Mouse (Mus musculus): ENCODE measurements around the gene Lhpp. TPM values are rescaled to one million over a fixed set of nuclear protein-coding genes. Genes with fewer than 3 reads are reported as not detected.

Gene Lhpp
- polyA plus RNA-seq, 1 experiment from 2014 or later, result 20.4 TPM

DNA sequence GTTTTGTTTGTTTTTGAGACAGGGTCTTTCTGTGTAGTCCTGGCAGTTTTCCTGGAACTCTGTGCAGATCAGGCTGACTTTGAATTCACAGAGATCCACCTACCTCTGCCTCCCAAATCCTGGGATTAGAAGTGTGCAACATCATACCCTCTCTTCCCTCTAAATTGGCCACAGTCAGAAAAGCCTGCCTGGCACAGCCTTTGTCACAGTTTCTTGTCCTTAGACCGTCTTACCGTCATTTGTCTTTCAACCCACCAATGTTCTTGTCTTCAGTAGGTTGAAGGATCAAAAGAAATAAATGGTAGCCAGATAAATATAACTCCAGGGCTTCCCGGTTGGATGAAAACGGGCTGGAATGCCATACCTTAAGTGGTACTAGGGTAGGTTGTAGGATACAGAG is 5.7 kb upstream of the Lhpp start:
- no peaks in the 10 kb centered on the region for H3K9me3 ChIP-seq (ENCODE audit: control insufficient read depth, low read length)
- ATAC-seq (ENCODE audit: low FRiP score) (no peak), DNase-seq (ENCODE audit: low spot score) (no peak)
- peaks cover 3% of the 10 kb centered on the region; the same call in 1 of the 2 replicates for H3K4me1 ChIP-seq (replicated peaks; ENCODE audit: control insufficient read depth, insufficient read depth, low read length)
- no peaks in the 10 kb centered on the region for H3K36me3 ChIP-seq (ENCODE audit: control insufficient read depth, insufficient read depth, low read length)
- H3K9ac ChIP-seq (ENCODE audit: low read depth, low read length), result no peak overlapping the region
- no peak overlapping the region for H3K27ac ChIP-seq (ENCODE audit: low read depth, low read length)
- no peak overlapping the region for H3K4me2 ChIP-seq (replicated peaks; ENCODE audit: low read depth, low read length)
- peaks cover 23% of the 10 kb centered on the region for H3K27me3 ChIP-seq (ENCODE audit: control insufficient read depth, insufficient read depth, low read length)
- H3K4me3 ChIP-seq (ENCODE audit: low read depth, low read length), result no peak overlapping the region
- WGBS, result 86% methylated on average over 4 of the region's 4 CpGs

DNA sequence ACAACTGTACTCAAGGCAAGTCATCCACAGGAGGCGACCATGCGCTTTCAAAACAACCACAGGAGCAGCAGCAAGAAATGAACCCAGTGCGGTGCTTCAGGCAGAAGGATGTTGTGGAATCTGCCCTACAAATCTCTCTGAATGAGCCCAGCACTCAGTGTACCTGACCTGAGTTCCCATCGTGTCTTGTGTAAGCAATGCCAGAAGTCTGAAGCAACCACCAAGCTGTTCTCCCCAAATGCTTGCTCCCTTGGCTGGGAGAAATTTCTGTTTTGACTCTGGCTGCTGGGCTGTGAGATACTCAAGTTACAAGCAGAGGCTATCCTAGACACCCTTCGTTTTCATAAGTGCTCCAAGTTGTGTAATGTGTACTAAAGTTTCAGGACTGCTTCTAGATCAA is 4.7 kb upstream of the Lhpp start:
- Histone ChIP-seq H3K27ac (ENCODE audit: low read depth, low read length) (no peak overlapping the region), H3K4me2 (replicated peaks; ENCODE audit: low read depth, low read length) (no peak overlapping the region), H3K4me3 (ENCODE audit: low read depth, low read length) (no peak overlapping the region), H3K4me1 (replicated peaks; ENCODE audit: control insufficient read depth, insufficient read depth, low read length) (no peaks in the 10 kb centered on the region), H3K9ac (ENCODE audit: low read depth, low read length) (no peak overlapping the region), H3K27me3 (ENCODE audit: control insufficient read depth, insufficient read depth, low read length) (peaks cover 14% of the 10 kb centered on the region), H3K9me3 (ENCODE audit: control insufficient read depth, low read length) (no peaks in the 10 kb centered on the region), H3K36me3 (ENCODE audit: control insufficient read depth, insufficient read depth, low read length) (no peaks in the 10 kb centered on the region)
- 58% methylated on average over 5 of the region's 5 CpGs for WGBS
- DNase-seq (ENCODE audit: low spot score) (no peak), ATAC-seq (ENCODE audit: low FRiP score) (no peak)

DNA sequence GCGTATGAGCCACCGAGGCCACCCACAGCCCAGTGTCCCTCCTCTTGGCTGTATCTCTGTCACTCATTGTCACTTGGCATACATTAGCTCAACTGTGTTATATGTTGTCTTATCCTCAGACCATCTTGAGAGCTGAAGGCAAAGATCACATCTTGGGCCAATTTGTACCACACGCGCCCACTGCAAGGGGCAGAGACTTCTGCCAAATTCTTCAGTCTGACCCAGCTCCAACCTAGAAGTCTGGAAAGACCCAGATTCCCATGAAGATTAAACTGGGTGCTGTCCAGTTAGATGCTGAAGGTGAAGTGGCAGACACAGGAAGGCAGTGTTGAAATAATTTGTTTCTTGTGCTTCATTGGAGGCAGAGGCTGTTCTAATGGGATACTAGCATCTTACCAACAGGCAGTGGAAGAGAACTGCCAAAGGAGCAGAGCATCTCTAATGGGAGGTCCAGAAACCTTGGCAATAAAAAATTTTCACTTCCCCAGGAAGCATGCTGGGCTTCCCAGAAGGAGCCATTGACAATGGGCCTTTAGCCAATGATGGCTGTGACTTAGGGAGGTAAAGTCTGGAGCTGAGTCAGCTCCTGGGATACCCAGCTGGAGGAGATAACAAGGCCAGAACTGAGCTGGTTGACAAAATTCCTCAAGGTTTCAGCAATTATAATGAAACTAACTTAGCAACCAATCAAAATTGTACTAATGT is 2.0 kb upstream of the Lhpp start:
- 88% methylated on average over 4 of the region's 4 CpGs for WGBS

DNA sequence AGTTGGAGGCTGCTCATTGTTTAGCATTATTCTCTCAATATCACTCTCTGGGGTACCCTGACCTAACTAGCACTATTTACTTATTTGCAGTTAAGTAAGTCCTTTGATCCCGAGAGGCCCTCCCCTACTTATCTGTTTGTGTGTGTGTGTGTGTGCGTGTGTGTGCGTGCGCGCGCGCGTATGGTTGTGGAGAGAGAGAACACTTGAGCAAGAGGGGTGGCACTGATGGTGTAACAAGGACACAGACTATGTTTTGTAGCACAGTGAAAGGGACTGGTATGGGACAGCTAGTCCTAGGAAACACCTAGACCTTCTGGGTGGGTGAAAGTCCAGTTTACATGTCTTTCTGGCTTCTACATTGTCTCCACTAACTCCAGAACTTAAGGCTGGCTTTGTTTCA is 1.1 kb downstream of the Lhpp start:
- Histone ChIP-seq H3K36me3 (ENCODE audit: control insufficient read depth, insufficient read depth, low read length) (no peaks in the 10 kb centered on the region), H3K27ac (ENCODE audit: low read depth, low read length) (no peak overlapping the region), H3K4me2 (replicated peaks; ENCODE audit: low read depth, low read length) (no peak overlapping the region), H3K9ac (ENCODE audit: low read depth, low read length) (no peak overlapping the region), H3K4me1 (replicated peaks; ENCODE audit: control insufficient read depth, insufficient read depth, low read length) (peaks cover 6% of the 10 kb centered on the region; the same call in 1 of the 2 replicates), H3K4me3 (ENCODE audit: low read depth, low read length) (no peak overlapping the region), H3K9me3 (ENCODE audit: control insufficient read depth, low read length) (no peaks in the 10 kb centered on the region), H3K27me3 (ENCODE audit: control insufficient read depth, insufficient read depth, low read length) (no peaks in the 10 kb centered on the region)
- WGBS, result 96% methylated on average over 8 of the region's 8 CpGs
- ATAC-seq (ENCODE audit: low FRiP score), result no peak
- DNase-seq (ENCODE audit: low spot score), result no peak

More for the DNA sequence above, 2.0 kb upstream of the Lhpp start:
- Histone ChIP-seq H3K9ac (ENCODE audit: low read depth, low read length) (no peak overlapping the region), H3K4me3 (ENCODE audit: low read depth, low read length) (no peak overlapping the region), H3K4me2 (replicated peaks; ENCODE audit: low read depth, low read length) (no peak overlapping the region), H3K27me3 (ENCODE audit: control insufficient read depth, insufficient read depth, low read length) (no peaks in the 10 kb centered on the region), H3K27ac (ENCODE audit: low read depth, low read length) (no peak overlapping the region), H3K36me3 (ENCODE audit: control insufficient read depth, insufficient read depth, low read length) (no peaks in the 10 kb centered on the region), H3K4me1 (replicated peaks; ENCODE audit: control insufficient read depth, insufficient read depth, low read length) (no peaks in the 10 kb centered on the region), H3K9me3 (ENCODE audit: control insufficient read depth, low read length) (no peaks in the 10 kb centered on the region)
- ATAC-seq (ENCODE audit: low FRiP score) (no peak), DNase-seq (ENCODE audit: low spot score) (no peak)

DNA sequence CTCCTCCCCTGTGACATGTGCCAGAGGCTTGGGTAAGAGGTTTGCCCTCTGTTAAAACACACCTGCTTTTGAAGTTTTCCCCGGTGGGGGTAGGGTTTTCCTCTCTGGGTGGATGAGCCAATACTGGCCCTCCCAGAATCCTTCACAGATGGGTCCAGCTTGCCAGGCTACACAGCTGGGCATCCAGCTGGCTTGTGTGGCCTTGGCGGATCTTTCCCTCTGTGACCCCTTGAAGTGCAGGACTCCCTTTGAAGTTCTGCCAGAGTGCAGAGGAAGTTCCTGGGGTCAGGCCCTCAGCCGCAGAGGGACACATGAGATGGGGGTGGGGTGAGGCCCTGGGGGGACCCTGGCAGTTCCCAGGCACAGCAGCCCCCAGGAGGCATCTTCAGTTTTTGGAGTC is 4.9 kb downstream of the Lhpp start:
- Histone ChIP-seq H3K36me3 (ENCODE audit: control insufficient read depth, insufficient read depth, low read length) (no peaks in the 10 kb centered on the region), H3K27me3 (ENCODE audit: control insufficient read depth, insufficient read depth, low read length) (no peaks in the 10 kb centered on the region), H3K4me2 (replicated peaks; ENCODE audit: low read depth, low read length) (no peak overlapping the region), H3K27ac (ENCODE audit: low read depth, low read length) (no peak overlapping the region), H3K4me3 (ENCODE audit: low read depth, low read length) (no peak overlapping the region), H3K9ac (ENCODE audit: low read depth, low read length) (no peak overlapping the region), H3K4me1 (replicated peaks; ENCODE audit: control insufficient read depth, insufficient read depth, low read length) (peaks cover 6% of the 10 kb centered on the region; the same call in 1 of the 2 replicates), H3K9me3 (ENCODE audit: control insufficient read depth, low read length) (no peaks in the 10 kb centered on the region)
- DNase-seq (ENCODE audit: low spot score) (no peak), ATAC-seq (ENCODE audit: low FRiP score) (no peak)
- WGBS, result 13% methylated on average over 3 of the region's 3 CpGs

DNA sequence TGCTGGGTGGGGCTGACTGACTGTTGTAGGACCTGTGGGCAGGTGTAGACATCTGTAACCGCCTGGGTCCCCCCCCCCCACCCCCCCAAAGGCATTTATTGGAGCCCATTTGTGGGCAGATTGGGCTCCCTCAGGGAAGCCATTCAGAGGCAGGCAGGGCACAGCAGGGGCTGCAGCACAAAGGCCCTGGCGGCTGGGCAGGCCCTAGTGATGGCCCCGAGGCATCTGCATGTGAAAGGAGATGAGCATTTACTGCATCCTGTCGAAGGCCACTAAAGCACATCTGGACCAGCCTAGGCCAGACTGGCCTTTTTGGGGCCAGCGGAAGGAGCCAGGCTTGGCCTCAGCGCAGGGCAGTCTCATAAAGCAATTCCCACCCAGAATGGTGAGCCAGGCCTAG is 6.0 kb downstream of the Lhpp start:
- Histone ChIP-seq H3K27me3 (ENCODE audit: control insufficient read depth, insufficient read depth, low read length) (no peaks in the 10 kb centered on the region), H3K27ac (ENCODE audit: low read depth, low read length) (no peak overlapping the region), H3K4me2 (replicated peaks; ENCODE audit: low read depth, low read length) (no peak overlapping the region), H3K4me1 (replicated peaks; ENCODE audit: control insufficient read depth, insufficient read depth, low read length) (peaks cover 6% of the 10 kb centered on the region; the same call in 1 of the 2 replicates), H3K9me3 (ENCODE audit: control insufficient read depth, low read length) (no peaks in the 10 kb centered on the region), H3K9ac (ENCODE audit: low read depth, low read length) (no peak overlapping the region), H3K4me3 (ENCODE audit: low read depth, low read length) (no peak overlapping the region), H3K36me3 (ENCODE audit: control insufficient read depth, insufficient read depth, low read length) (no peaks in the 10 kb centered on the region)
- ATAC-seq (ENCODE audit: low FRiP score) (no peak), DNase-seq (ENCODE audit: low spot score) (peak; percentile 15)
- WGBS, result 10% methylated on average over 6 of the region's 6 CpGs

DNA sequence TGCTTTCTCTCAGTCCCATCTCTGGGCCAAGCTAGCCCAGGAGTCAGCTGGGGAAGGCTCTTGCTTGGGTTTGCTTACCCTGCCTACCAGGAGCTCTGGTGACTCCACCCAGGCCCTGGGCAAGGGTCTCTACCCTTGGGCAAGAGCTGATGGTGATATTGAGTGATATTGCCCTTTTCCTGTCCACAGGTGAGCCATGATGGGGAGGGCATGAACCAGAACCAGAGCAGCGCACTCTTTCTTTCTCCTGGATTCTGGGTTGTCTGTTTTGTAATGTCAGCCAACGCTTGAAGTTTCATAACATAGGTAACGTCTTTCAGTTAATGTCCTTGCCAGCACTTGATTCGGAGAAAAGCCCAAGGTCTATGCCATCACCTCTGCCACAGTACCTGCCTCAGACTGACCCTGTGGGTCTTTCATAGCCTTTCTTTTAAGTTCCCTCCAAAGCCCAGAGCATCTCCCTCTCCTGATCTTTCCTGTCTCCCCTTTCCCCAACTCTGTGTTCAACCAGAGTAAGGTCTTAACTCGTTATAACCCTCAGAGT is 6.7 kb downstream of the Lhpp start:
- WGBS, result 85% methylated on average over 5 of the region's 5 CpGs
- no peak for DNase-seq (ENCODE audit: low spot score)
- ATAC-seq (ENCODE audit: low FRiP score), result no peak
- Histone ChIP-seq H3K27ac (ENCODE audit: low read depth, low read length) (no peak overlapping the region), H3K36me3 (ENCODE audit: control insufficient read depth, insufficient read depth, low read length) (no peaks in the 10 kb centered on the region), H3K9me3 (ENCODE audit: control insufficient read depth, low read length) (no peaks in the 10 kb centered on the region), H3K27me3 (ENCODE audit: control insufficient read depth, insufficient read depth, low read length) (no peaks in the 10 kb centered on the region), H3K4me3 (ENCODE audit: low read depth, low read length) (no peak overlapping the region), H3K4me1 (replicated peaks; ENCODE audit: control insufficient read depth, insufficient read depth, low read length) (peaks cover 6% of the 10 kb centered on the region; the same call in 1 of the 2 replicates), H3K4me2 (replicated peaks; ENCODE audit: low read depth, low read length) (no peak overlapping the region), H3K9ac (ENCODE audit: low read depth, low read length) (no peak overlapping the region)

DNA sequence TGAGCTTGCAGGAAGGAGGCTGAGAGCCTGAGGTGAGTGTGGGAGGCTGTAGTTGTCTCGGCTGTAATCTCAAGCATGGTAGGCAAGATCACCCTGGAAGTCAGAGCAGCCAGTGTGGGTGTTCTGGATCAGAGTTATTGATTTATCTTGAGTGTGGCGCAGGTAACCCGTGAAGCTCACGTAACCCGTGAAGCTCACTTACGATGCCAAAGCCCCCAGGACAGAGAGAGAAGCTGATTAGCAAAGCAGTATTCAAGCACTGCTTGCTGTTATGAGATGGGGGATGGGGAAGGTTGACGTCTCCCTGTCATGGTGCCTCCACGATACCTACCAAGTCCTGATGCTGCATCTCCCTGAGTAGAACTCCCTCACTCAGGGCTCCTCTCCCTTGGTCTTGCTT is 9.1 kb downstream of the Lhpp start:
- H3K36me3 ChIP-seq (ENCODE audit: control insufficient read depth, insufficient read depth, low read length), result no peaks in the 10 kb centered on the region
- H3K4me2 ChIP-seq (replicated peaks; ENCODE audit: low read depth, low read length), result no peak overlapping the region
- peaks cover 6% of the 10 kb centered on the region; the same call in 1 of the 2 replicates for H3K4me1 ChIP-seq (replicated peaks; ENCODE audit: control insufficient read depth, insufficient read depth, low read length)
- no peak overlapping the region for H3K4me3 ChIP-seq (ENCODE audit: low read depth, low read length)
- no peaks in the 10 kb centered on the region for H3K27me3 ChIP-seq (ENCODE audit: control insufficient read depth, insufficient read depth, low read length)
- DNase-seq (ENCODE audit: low spot score) (no peak), ATAC-seq (ENCODE audit: low FRiP score) (no peak)
- WGBS, result 89% methylated on average over 8 of the region's 8 CpGs
- no peak overlapping the region for H3K27ac ChIP-seq (ENCODE audit: low read depth, low read length)
- H3K9me3 ChIP-seq (ENCODE audit: control insufficient read depth, low read length), result no peaks in the 10 kb centered on the region
- H3K9ac ChIP-seq (ENCODE audit: low read depth, low read length), result no peak overlapping the region
